Mouse (Mus musculus): ENCODE measurements around the gene Ddx27.
A peak's percentile ranks its signal among the peaks of the same experiment; 100 is the strongest.
"Not testable (repeated sequence)": the region's sequence is repeated elsewhere in the genome, so short reads cannot be mapped to it uniquely, and the experiment has no call there.

Gene Ddx27

GRCm38 (mm10) chr2:167014702-167015381 lies at the start of gene Ddx27:
Gene Ddx27 (plus strand): TSS chr2:167015193.
- DNase-seq (ENCODE audit: low read depth, low spot score): peak; percentile 96

- DNase-seq (ENCODE audit: low read depth, low spot score): no peak
These were observed 41.8 kb upstream of the Ddx27 start for GRCm38 (mm10) chr2:166973153-166973552.

GRCm38 (mm10) chr2:166974177-166974872 lies 40.7 kb upstream of the Ddx27 start:
- no peak for DNase-seq (ENCODE audit: low read depth, low spot score)

- DNase-seq (ENCODE audit: low read depth, low spot score): no peak
These were observed 38.6 kb upstream of the Ddx27 start for GRCm38 (mm10) chr2:166976356-166976755.

- DNase-seq (ENCODE audit: low read depth, low spot score): no peak
These were observed 37.5 kb upstream of the Ddx27 start for GRCm38 (mm10) chr2:166977490-166977889.

GRCm38 (mm10) chr2:166980161-166980560 lies 34.8 kb upstream of the Ddx27 start:
- DNase-seq (ENCODE audit: low read depth, low spot score): no peak

DNA sequence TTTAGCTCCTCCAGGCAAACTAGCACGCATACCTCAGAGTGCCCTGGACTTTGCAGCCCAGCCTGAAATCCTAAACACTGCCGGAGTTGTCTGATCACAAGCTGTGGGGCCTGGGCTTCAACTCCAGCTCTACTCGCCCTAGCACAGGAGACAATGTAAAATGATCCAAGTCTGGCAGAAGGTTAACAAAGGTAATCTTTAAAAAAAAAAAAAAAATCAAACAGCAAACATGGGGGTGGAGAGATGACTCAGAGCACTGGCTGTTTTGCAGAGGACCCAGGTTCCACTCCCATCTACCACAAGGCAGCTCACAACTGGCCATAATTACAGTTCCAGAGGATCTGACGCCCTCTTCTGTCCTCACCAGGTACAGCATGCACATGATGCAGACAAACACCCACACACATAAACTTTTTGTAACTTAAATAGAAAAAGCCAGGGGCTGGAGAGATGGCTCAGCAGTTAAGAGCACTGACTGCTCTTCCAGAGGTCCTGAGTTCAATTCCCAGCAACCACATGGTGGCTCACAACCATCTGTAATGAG lies 31.6 kb upstream of the Ddx27 start:
- peak; percentile 21 for DNase-seq (ENCODE audit: low read depth, low spot score)

GRCm38 (mm10) chr2:166990861-166991260 lies 24.1 kb upstream of the Ddx27 start:
- DNase-seq (ENCODE audit: low read depth, low spot score): no peak

GRCm38 (mm10) chr2:166991945-166992344 lies 23.0 kb upstream of the Ddx27 start:
- DNase-seq (ENCODE audit: low read depth, low spot score): no peak

DNA sequence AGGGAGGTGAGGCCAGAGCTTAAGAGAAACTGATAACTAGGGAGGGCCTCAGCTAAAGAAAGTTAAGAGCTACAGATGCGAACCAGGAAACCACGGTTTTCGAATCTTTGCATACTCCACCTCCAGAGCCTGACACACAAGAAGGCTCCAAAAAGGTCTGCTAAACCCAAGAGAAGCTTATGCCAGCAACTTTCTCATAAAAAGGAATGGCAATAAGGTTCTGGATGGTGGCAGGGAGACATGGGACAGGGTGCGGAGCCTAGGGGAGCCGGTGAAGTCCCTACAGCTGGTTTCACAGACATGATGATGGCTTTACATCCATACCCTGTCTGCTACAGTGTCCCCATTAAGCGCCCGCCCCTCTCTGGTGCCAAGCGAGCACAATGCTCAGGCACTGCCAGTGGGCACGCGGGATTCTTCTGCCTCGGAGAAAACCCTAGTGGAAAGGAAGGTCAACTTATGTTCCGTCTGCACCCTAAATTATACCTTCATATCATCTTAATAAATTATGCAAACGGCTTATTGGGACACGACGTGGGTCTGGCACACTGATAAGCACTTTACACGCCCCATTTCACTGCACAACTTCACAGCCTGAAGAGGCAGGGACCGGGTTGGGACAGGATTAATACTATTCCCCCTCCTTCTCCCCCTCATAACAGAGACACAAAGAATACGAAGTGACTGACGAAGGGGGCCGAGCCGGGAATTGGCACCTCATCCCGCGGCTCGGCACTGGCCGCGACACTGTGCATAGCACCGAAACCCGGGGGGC lies 19.8 kb upstream of the Ddx27 start:
- peak; percentile 52 for DNase-seq (ENCODE audit: low read depth, low spot score)

DNA sequence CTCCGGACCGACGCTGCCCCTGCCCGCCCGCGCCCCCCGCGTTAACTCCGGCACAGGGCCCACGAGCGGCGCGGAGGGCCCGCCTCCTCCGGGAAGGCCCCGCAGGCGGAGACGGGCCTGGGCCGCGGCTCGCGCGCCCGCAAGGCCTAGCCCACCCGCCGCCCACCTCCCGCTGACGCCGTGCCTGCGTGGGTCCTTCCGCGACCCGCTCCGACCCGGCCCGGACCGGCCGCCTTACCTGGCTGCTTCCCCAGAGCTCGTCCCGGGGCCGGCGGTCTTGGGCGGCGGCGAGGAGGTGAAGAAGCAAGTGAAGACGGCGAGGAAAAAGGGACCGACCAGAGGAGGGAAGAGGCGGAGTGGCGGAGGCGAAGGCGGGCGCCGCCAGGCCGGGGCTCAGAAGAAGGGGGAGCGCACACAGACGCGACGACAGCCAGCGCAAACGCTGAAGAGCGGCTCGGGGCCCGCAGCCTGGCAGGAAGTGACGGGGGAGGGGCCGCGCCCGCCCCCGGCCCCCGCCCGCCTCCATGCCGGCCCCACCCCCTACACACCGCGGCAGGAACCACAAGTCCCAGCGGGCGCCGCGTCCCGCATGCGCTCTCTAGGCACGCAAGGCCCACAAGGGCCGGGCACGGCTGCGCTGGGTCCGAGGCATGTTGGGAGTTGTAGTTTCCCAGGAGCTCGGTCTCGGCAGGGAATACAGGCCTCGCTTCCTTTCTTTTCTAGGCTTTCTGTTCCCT lies 19.0 kb upstream of the Ddx27 start, which contains the start of gene Stau1:
Stau1 (minus strand) TSS at position 504 of the 737 bp plus-strand sequence.
- peak; percentile 97 for DNase-seq (ENCODE audit: low read depth, low spot score)

GRCm38 (mm10) chr2:166996533-166996894 lies 18.5 kb upstream of the Ddx27 start:
- no peak for DNase-seq (ENCODE audit: low read depth, low spot score)

- no peak for DNase-seq (ENCODE audit: low read depth, low spot score)
These were observed 13.5 kb upstream of the Ddx27 start for GRCm38 (mm10) chr2:167001486-167001885.

GRCm38 (mm10) chr2:167004099-167004854 lies 10.7 kb upstream of the Ddx27 start:
- peak; percentile 87 for DNase-seq (ENCODE audit: low read depth, low spot score)

DNA sequence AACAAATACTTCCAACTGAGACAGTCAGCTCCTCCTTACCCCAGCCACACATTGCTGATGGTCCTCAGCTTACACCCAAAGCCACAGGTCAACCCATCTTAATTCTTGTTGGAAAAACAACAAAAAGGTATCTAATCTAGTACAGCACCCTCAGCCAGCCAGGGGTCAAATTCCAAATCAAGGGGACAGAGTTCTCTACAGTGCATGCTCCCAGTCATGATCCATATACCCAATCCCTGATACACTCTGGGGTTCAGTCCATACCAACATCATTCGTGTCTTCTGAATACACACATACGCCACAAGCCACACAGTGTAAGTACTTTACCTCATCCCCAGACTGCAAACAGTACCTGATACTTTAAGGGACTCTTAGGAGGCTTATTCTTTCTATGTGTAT lies 8.6 kb upstream of the Ddx27 start:
- DNase-seq (ENCODE audit: low read depth, low spot score): no peak

GRCm38 (mm10) chr2:167007001-167007491 lies 7.9 kb upstream of the Ddx27 start:
- DNase-seq (ENCODE audit: low read depth, low spot score): no peak

DNA sequence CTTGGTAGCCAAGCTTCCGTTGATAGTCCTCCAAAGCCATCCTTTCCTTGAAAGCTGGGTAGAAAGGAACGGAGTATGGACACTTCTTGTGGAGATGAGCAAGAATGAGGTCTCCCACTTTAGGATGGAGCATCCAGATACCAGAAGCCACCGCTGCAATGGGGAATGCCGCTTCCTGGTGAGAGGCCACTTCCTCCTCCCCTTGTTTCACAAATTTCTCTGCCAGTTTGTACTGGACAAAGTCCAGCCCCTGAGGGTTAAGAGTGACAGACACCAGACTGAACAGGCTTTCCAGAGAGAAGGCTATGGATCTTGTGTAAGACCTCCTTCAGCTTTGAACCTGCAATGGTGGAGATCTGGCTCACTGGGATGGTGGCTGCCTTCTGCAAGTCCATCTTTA lies 7.4 kb upstream of the Ddx27 start:
- not testable (repeated sequence) for DNase-seq (ENCODE audit: low read depth, low spot score)

DNA sequence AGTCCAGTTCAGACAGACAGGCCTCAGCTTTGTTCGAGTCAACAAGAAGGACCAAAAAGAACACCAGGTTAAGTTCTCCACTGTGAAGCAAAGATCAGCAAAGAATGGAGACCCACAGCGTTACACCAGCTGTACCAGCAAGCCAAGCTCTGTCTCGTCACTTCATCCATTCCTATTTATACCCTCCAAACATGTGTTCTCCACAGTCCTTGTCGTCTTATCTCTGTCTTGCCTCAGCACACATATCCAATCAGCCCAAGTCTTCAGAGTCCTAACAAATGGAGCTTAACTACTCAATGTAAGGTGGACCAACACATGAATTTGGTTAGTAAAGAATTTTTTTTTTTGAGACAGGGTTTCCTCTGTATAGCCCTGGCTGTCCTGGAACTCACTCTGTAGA lies 5.5 kb upstream of the Ddx27 start:
- DNase-seq (ENCODE audit: low read depth, low spot score): no peak

- no peak for DNase-seq (ENCODE audit: low read depth, low spot score)
These were observed 4.4 kb upstream of the Ddx27 start for GRCm38 (mm10) chr2:167010546-167010945.

- no peak for DNase-seq (ENCODE audit: low read depth, low spot score)
These were observed 357 bp downstream of the Ddx27 start for GRCm38 (mm10) chr2:167015382-167015718.

DNA sequence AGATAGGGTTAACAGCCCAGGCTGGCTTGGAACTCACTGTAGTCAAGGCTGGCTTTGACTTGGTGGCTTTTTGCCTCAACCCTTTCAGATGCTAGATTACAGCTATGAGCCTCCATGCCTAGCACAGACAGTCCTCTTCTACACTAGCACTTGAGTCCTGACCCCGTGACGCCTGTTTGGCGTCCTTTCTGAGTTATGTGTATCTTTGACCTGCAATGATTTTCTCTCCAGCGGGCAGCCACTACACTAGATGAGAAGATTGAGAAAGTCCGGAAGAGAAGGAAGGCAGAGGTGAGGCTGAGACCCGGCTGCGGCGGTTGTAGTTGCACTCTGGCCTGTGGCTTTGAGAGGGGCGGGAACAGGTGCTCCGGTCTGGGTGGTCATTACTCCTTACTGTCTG lies 4.4 kb downstream of the Ddx27 start:
- DNase-seq (ENCODE audit: low read depth, low spot score): no peak
